Mouse (Mus musculus) cerebellum, postnatal 14 days (tissue): ENCODE results near the gene Mfsd12.

Source experiments
- DNase-seq, 2 experiments: peaks; one replicate each; pipeline ENCODE4 v3.0.0; 2021; ENCODE audit warnings: mixed read lengths in 2 of 2

Mfsd12 gene

DNA sequence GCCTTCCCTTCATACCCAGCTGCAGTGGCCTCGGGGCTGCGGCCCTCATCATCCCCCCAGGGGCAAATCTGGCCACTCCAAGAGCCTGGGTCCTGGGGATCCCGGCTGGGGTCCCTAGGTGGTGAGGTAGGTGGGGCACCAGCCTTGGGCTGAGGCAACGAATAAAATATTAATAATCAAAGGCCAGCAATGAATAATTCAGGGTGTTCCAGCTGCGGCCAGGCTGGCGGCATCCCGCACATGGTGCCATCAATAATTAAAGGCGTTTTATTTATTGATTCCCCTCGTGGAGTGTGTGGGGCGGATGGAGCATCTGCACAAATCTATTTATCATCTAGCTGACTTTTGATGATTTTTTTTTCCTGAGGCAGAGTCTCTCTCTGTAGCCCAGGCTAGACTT is 46.2 kb downstream of the Mfsd12 start:
- DNase-seq = no peak

DNA sequence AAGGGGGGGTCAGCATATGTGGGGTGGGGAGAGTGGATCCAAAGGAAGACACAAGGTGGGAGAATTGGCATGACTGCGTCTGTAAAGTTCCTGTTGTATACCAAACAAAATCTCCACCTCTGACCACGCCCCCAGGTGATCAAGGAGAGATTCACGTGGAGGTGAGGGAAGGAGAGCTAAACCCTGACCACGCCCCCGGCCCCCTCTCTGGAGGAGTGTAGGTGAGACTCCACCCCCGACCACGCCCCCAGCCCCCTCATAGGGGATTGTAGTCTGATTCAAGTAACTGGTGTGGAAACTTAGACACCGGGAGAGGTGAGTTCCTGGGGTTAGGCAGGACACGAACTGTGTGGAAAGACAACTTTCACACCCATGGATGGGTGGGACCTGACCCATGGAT is 46.8 kb downstream of the Mfsd12 start:
- DNase-seq = peak in 1 of 2 experiments; percentile 61

- DNase-seq = no peak
Measured at GRCm38 (mm10) chr10:81404720-81405119, 47.4 kb downstream of the Mfsd12 start.

DNA sequence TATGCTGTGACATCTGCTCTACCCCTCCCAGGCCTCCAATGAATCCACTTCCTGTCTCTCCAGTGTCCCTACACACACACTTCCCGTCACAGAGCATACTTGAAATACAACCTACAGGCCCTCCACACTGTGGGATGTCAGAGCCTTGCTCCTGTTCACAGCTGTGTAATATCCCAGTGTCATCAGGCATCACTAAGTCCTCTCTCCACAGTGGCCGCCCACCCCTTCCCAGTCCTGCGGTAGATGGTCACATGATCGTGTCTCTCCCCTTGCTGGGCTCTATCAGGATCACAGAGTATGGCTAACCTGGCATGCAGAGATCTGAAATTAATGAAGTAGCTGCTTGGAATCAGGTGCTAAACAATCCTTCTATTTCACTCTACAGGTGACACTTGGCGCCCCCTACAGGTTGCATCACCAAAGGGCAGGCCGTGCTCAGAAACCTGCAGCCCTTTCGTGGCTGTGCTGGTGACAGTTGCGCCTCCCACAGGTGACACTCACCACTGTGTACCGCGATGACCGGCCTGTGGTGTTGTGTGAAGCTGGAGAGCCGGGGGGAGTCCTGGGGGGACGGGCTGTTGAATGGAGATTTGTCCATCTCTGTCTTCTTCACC is 48.4 kb downstream of the Mfsd12 start:
- peak; percentile 85 to 94 for DNase-seq

- DNase-seq = peak in 1 of 2 experiments; percentile 45
Measured at GRCm38 (mm10) chr10:81406504-81407440, 49.5 kb downstream of the Mfsd12 start.

DNA sequence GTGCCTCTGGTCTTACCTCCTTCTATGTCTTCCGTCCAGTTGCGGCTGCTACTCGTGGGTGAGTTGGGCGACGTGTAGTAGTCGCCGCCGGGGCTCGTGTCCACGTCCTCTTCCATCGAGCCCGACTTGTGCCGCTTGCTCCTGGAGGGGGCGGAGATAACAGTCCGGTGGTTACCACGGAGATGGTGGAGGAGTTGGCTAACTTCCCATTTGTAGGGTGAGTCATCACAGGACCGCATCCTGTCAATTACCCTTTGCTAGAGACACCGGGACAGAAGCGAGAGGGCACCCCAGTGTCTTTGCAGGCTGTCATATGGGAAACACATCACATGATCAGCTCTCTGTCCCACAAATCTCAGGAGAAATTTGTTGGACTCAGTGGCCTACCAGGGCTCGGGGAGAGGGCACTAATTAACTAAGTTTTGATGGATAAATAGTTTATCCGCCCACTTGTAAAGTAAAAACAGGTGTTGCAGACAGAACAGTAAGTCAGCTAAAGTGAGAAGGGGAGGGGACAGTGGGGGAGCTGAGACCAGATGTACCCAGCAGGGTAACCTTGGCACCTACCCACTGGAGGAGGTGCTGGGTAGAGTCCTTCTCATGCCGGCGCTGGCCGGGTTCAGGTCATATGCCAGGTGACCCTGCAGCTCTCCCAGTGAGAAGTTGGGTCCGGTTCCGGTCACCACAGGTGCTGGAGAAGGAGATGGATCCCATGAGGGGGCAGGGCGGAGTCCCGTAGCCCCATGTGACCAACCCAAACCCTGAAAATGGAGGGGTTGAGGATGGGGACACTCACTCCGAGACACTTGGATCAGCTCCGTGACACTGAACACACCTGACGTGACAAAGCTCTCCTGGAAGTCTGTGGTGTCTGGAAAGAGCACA is 50.5 kb downstream of the Mfsd12 start:
- peak; percentile 83 to 88 for DNase-seq

DNA sequence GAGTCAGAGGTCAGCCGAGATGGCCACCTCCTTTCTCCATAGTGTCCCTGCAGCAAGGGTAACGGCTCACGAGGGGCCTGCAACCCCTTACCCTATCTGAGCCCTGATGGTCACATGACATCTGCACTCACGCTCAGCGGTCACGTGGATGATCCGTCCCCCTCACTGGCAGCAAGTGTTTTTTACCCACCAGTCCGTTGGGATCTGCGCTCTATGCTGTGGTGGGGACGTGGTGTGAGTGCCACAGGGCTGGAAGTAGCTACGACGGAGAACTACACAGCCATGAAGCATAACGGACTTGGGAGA is 51.1 kb downstream of the Mfsd12 start:
- no peak for DNase-seq

DNA sequence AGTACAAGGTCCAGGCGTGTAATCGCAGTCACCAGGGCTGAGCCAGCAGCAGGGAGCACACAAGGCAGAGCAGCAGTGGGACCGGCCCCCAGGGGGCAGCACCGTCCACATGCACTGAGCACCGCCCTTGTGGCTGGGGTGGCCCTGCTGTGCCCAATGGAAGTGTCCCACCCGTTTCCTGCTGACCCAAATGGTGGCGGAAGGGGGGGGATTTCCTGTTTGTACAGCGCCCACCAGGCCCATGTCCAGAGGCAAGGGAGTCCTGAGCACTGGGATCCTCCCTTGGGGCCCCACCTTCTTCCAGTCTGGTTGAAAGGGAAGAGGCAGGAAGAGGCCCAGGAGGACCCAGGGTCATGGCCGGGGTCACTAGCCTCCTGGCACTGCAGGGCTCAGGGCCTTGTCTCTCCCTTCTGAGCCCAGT is 51.6 kb downstream of the Mfsd12 start:
- peak; percentile 70 to 84 for DNase-seq

DNA sequence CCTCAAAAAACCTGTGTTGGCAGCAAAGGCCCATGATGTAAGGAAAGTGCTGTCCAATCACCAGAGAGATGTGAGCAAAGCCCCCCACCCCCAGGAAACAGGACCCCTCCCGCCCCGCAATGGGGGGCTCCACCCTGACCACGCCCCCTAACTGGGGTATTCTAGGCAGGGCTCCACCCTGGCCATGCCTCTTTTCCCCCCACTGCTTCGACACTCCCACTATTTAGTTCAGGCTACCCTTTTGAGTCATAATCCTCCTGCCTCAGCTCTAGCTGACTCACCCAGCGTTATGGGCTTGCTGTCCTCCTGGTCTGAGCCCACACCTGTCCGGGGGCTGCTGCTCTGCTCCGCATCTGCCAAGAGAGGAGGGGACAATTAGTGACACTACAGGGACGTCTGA is 52.0 kb downstream of the Mfsd12 start:
- DNase-seq = no peak

DNA sequence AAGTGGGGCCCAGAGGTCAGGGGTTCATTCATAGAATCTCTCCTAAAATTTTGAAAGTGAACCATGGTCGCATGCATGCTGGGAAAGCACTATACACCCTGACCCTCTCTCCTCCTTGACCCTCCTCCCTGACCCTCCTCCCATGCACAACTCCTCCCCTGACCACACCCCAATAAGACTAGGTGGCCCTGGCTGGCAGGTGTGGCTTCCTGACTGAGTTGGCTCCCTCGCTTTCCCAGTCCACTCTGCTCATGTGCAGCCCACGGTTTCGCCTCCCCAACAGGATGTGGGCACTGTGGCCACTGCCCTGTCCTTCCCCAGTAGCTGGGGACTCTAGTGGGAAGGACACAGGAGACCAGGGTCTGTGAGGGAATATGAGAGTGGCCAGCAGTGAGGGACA is 53.1 kb downstream of the Mfsd12 start:
- DNase-seq = no peak

DNA sequence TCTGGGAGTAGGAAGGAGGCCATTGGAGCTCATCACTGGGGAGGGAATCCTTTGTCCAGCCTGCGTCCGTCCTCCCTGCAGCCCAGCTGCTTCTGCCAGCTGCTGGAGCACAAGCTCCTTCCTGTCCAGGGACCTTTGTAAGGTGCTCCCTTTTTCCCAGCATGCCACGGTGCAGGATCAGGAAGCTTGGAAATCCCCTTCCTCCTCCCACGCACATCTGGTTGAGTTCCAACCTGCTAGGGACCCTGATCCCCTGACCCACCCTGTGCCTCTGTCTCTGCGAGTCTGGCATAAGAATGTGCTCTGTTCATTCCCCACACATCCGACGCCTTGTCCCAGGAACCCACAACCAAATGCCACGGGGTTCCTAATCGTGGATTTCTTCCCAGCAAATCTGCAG is 53.7 kb downstream of the Mfsd12 start:
- DNase-seq = no peak

GRCm38 (mm10) chr10:81411471-81412400 is 54.4 kb downstream of the Mfsd12 start:
- DNase-seq = peak; percentile 95

GRCm38 (mm10) chr10:81412586-81413309 is 55.5 kb downstream of the Mfsd12 start:
- peak in 1 of 2 experiments; percentile 61 for DNase-seq

DNA sequence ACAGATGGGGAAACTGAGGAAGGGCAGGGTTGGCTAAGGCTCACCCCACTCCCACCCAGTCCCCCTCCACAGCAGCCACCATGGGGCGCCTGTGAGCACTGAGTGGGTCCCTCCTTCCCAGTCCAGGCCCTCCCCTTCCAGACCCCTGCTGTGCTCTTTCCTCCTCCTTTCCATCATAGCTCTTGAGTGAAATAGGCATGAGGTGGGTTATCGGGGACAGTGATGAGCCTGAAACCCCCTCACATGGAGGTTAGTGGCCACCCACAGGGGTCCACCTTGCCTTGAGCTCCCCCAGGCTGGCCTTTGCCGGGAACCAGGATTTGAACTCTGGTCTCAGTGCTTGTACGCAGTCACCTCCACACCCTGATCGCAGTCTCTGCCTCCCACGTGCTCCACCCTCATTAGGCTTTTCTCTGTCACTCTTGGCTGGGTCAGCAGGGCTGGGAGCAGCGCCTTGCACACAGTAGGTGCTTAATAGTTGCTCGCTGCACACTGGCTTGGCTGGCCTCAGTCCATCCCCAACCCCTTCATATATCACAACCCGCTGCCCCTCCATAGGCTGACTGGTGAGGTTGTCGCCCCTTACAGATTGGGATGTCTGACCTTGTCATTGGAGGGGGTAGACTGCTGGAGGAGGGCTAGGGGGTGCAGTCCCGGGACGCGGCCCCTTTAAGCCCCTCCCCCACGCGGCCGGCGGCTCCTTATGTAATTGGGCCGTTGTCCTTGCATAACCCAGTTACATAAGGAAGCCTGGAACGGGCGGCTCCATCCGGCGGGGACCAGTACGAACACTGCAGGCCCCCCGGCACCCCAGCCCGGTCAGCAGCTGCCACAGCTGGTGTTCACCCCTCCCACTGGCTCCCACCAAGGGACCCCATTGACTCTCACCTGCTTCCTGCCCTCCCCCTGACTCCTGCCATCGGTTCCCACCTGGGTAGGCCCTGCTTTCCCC is 56.3 kb downstream of the Mfsd12 start:
- peak; percentile 88 to 90 for DNase-seq

- DNase-seq = peak in 1 of 2 experiments; percentile 59
Measured at GRCm38 (mm10) chr10:81414682-81415081, 57.4 kb downstream of the Mfsd12 start.

DNA sequence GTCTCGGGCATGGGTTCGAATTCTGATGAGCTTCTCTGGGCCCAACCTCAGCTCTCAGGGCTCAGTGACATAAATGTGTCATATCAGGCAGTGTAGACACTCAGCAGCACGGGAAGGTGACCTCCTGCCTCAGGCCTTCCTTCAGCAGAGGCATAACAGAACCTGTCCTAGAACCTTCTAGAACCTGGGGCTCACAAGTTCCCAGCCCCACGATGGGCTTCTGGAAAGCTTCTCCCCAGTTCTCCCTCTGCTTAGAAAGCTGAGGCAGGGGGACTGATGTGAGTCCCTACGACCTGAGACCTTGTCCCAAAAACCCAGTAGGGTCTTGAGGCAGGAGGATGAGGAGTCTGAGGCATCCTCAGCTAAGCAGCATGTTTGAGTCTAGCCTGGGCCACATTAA is 57.9 kb downstream of the Mfsd12 start:
- no peak for DNase-seq
